Mouse (Mus musculus): ENCODE data around the gene Phrf1. TPM values are rescaled to one million over a fixed set of nuclear protein-coding genes. Genes with fewer than 3 reads are reported as not detected.

Gene Phrf1
- polyA plus RNA-seq, 1 experiment from 2014 or later, result 37.2 TPM

DNA sequence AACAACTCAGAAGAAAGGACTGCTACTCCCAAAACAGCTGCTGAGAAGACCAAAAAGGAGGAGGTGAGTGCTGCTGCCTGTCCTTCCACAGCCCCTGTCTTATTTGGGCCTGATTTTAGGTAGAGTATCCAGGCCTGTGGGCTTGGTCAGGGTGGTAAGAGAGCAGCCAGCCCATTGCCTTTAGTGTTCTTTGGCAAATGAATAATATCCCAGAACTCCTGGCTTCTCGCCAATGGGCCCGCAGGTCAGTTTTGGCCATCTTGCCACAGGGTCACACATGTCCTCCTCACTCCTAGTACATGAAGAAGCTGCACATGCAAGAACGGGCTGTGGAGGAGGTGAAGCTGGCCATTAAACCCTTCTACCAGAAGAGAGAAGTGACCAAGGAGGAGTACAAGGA, 32.9 kb downstream of the Phrf1 start:
- no peak overlapping the region for H3K4me2 ChIP-seq (ENCODE audit: low read length)
- DNase-seq (ENCODE audit: low spot score) (no peak), ATAC-seq (replicated peaks; ENCODE audit: low FRiP score, low read depth) (no peak)
- no peaks in the 10 kb centered on the region for H3K9me3 ChIP-seq (replicated peaks; ENCODE audit: low read length)
- no peaks in the 10 kb centered on the region for H3K27me3 ChIP-seq (ENCODE audit: insufficient read depth, low read length)
- peaks cover 73% of the 10 kb centered on the region for H3K36me3 ChIP-seq (ENCODE audit: insufficient read depth, low read length)
- no peak overlapping the region for H3K4me3 ChIP-seq (replicated peaks; ENCODE audit: low read depth, low read length)
- no peak for TF ChIP-seq CTCF (IDR thresholded peaks at IDR 0.05; ENCODE audit: low read depth)
- H3K27ac ChIP-seq, result no peak overlapping the region
- no peaks in the 10 kb centered on the region for H3K4me1 ChIP-seq (replicated peaks; ENCODE audit: insufficient read depth, low read length)
- H3K9ac ChIP-seq (ENCODE audit: low read depth, low read length), result no peak overlapping the region
- WGBS, result 88% methylated on average over 3 of the region's 3 CpGs

DNA sequence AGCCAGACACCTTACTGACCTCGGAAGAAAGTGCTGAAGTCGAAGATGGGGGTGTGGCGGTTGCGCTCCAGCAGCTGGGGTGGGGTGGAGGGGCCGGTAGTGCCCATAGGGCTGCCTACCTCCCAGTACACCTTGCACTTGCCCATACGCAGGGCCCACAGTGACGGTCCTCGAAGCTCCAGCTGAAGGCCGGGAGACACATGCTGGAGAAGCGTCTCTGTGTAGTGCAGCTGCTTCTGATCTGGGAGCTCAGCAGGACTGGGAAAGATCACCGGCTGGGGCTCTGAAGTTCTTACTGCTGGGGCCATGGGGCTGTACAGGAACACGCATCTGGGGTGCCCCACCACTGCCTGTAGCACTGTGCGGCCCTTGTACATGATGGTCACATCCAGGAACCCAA, 35.1 kb downstream of the Phrf1 start:
- no peak for ATAC-seq (replicated peaks; ENCODE audit: low FRiP score, low read depth)
- Histone ChIP-seq H3K36me3 (ENCODE audit: insufficient read depth, low read length) (peaks cover 52% of the 10 kb centered on the region), H3K9ac (ENCODE audit: low read depth, low read length) (no peak overlapping the region), H3K9me3 (replicated peaks; ENCODE audit: low read length) (no peaks in the 10 kb centered on the region), H3K4me2 (ENCODE audit: low read length) (no peak overlapping the region), H3K4me1 (replicated peaks; ENCODE audit: insufficient read depth, low read length) (no peaks in the 10 kb centered on the region), H3K27me3 (ENCODE audit: insufficient read depth, low read length) (no peaks in the 10 kb centered on the region), H3K4me3 (replicated peaks; ENCODE audit: low read depth, low read length) (no peak overlapping the region), H3K27ac (no peak overlapping the region)
- DNase-seq (ENCODE audit: low spot score), result no peak
- WGBS, result 90% methylated on average over 13 of the region's 13 CpGs
- no peak for TF ChIP-seq CTCF (IDR thresholded peaks at IDR 0.05; ENCODE audit: low read depth)

DNA sequence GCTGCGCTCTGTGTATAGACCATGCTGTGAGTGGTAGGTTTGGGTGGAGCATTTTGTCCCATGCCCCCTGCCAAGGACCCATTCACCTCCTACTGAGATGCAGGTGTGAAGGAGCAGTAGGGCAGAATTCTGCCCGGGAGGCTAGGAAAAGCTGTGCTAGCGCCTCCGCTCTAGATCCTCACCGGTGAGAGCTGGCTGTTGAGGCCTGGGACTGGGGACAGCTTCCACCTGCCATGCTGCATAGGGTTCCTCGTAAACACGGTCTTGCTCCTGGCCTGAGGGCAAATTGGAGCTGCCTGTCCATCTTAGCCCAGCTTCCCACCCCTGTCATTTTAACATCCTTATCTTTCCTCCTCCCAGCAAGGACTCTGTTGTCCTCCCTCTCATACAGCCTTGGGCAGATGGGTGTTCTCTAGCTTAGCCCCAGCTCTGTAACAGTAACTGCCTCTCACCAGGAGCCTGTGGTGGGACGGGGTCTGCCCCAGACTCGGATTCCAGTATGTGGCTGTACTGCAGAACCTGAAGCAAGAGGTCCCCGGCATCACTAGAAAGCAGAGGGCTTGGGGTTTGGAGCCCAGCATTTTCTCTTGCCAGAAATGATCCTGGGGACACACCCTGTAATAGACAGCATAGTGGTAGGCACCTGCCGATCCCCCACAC, 35.6 kb downstream of the Phrf1 start:
- DNase-seq (ENCODE audit: low spot score) (no peak), ATAC-seq (replicated peaks; ENCODE audit: low FRiP score, low read depth) (no peak)
- no peak for TF ChIP-seq CTCF (IDR thresholded peaks at IDR 0.05; ENCODE audit: low read depth)
- Histone ChIP-seq H3K27me3 (ENCODE audit: insufficient read depth, low read length) (no peaks in the 10 kb centered on the region), H3K4me3 (replicated peaks; ENCODE audit: low read depth, low read length) (no peak overlapping the region), H3K27ac (no peak overlapping the region), H3K36me3 (ENCODE audit: insufficient read depth, low read length) (peaks cover 46% of the 10 kb centered on the region), H3K9me3 (replicated peaks; ENCODE audit: low read length) (no peaks in the 10 kb centered on the region), H3K9ac (ENCODE audit: low read depth, low read length) (no peak overlapping the region), H3K4me1 (replicated peaks; ENCODE audit: insufficient read depth, low read length) (no peaks in the 10 kb centered on the region), H3K4me2 (ENCODE audit: low read length) (0 out of 2 replicates have a peak overlapping the region, but pooled peaks have one; percentile 67)
- WGBS, result 72% methylated on average over 11 of the region's 11 CpGs

DNA sequence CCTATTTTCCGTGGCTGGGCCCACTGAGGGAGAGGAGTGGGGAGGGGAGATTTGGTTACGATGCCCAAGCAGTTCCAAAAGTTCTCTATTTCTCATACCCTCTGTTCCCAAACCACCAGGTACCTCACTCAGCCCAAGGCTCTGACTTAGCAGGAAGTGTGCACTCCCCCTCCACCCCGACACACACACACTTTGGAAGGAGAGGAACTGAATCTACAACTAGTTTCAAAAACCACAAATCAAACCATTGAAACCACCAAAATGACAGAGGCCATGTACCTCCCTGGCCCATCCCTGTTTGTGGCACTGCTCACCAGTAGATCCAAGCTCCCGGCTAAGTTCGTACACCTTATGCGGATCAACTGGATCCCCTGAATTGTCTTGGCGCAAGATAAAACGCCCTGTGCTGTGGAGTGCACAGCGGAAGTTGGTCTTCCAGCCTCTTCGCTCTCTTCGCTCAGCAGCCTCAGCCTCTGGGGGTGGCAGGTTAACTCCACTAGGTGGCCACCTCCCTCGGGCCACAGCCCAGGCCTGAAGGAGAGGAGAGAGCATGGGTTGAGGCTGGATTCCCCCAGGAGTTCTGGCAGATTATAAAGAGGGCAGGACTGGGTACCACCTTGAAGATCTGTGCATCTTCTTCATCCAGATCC, 36.3 kb downstream of the Phrf1 start:
- peak; percentile 51 for ATAC-seq (replicated peaks; ENCODE audit: low FRiP score, low read depth)
- WGBS, result 18% methylated on average over 12 of the region's 12 CpGs
- H3K36me3 ChIP-seq (ENCODE audit: insufficient read depth, low read length), result peaks cover 39% of the 10 kb centered on the region
- H3K9me3 ChIP-seq (replicated peaks; ENCODE audit: low read length), result no peaks in the 10 kb centered on the region
- peak overlapping the region; percentile 32; the same call in 1 of the 2 replicates for H3K9ac ChIP-seq (ENCODE audit: low read depth, low read length)
- no peaks in the 10 kb centered on the region for H3K27me3 ChIP-seq (ENCODE audit: insufficient read depth, low read length)
- H3K4me1 ChIP-seq (replicated peaks; ENCODE audit: insufficient read depth, low read length), result no peaks in the 10 kb centered on the region
- no peak overlapping the region for H3K27ac ChIP-seq
- DNase-seq (ENCODE audit: low spot score), result peak; percentile 78
- TF ChIP-seq CTCF (IDR thresholded peaks at IDR 0.05; ENCODE audit: low read depth), result peak; percentile 69
- H3K4me3 ChIP-seq (replicated peaks; ENCODE audit: low read depth, low read length), result peak overlapping the region; percentile 62
- H3K4me2 ChIP-seq (ENCODE audit: low read length), result peak overlapping the region; percentile 67

DNA sequence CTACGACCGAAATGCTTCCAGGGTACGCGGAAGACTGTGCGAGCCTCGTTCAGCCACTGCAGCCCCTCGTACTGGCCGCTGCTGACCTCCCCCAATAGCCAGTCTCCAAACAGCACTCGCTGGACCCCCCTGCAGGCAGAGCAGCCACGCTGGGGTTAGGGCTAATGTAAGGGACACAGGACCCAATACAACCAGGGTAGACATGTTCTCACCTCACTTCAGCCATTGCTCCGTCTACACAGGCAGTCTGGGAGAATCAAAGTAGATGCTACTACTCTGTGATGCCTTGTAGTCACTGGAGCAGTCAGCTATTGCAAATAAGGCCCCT, 36.8 kb downstream of the Phrf1 start:
- no peak for TF ChIP-seq CTCF (IDR thresholded peaks at IDR 0.05; ENCODE audit: low read depth)
- Histone ChIP-seq H3K4me1 (replicated peaks; ENCODE audit: insufficient read depth, low read length) (no peaks in the 10 kb centered on the region), H3K36me3 (ENCODE audit: insufficient read depth, low read length) (peaks cover 35% of the 10 kb centered on the region), H3K9me3 (replicated peaks; ENCODE audit: low read length) (no peaks in the 10 kb centered on the region), H3K4me2 (ENCODE audit: low read length) (peak overlapping the region; percentile 67), H3K9ac (ENCODE audit: low read depth, low read length) (peak overlapping the region; percentile 32; the same call in 1 of the 2 replicates), H3K27me3 (ENCODE audit: insufficient read depth, low read length) (no peaks in the 10 kb centered on the region), H3K4me3 (replicated peaks; ENCODE audit: low read depth, low read length) (peak overlapping the region; percentile 62), H3K27ac (no peak overlapping the region)
- 23% methylated on average over 11 of the region's 11 CpGs for WGBS
- no peak for DNase-seq (ENCODE audit: low spot score)
- ATAC-seq (replicated peaks; ENCODE audit: low FRiP score, low read depth), result 0 out of 2 replicates have a peak, but pooled peaks have one; percentile 1

DNA sequence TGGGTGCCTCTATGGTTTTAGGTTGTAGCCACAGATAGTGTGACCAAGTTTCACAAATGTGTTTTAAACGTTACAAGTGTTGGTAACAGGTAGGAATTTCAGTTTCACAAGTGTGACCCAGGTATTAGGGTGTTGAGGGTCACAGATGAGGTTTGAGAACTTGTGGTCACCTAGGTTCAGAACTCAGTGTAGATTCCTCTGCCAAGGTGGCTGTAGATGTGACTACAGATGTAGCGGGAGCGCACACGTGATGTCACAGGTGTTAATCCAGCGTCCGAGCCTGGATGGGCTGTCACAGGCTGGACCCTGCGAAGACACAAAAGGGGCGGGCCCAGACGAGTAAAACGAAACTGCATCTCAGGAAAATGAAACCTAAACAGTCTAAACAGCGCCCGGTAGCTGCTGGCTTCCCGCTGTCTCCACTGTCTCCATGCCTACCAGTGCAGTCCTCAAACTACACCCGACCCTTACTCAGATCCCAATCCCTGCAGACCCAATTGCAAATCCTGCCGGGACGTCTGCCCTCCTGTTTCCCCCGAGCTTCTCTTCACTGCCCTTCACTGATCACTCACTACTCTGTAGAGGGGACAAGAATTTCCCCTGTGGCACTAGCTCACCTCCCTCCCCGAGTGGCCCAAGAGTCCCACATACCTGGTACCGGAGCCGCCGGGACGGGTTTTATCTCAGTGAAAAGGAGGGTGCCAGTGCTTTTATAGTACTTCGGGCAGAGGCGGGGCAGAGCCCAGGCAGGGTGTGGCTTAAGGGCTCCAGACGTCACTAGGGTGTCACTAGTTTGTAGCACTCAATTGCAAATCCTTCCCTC, 37.4 kb downstream of the Phrf1 start, which contains the start of gene Irf7:
TSS of gene Irf7 (minus strand) at position 743 of the 823 bp plus-strand sequence.
- peak within 1 kb of the TSS; percentile 64 for H3K9ac ChIP-seq (ENCODE audit: low read depth, low read length)
- no peaks in the 10 kb centered on the region for H3K9me3 ChIP-seq (replicated peaks; ENCODE audit: low read length)
- peak within 1 kb of the TSS; percentile 62 for H3K4me3 ChIP-seq (replicated peaks; ENCODE audit: low read depth, low read length)
- H3K27ac ChIP-seq, result peak within 1 kb of the TSS; percentile 38; the same call in 1 of the 2 replicates
- ATAC-seq (replicated peaks; ENCODE audit: low FRiP score, low read depth), result peak; percentile 76
- peak within 1 kb of the TSS; percentile 67 for H3K4me2 ChIP-seq (ENCODE audit: low read length)
- H3K36me3 ChIP-seq (ENCODE audit: insufficient read depth, low read length), result peaks cover 29% of the 10 kb centered on the region
- H3K4me1 ChIP-seq (replicated peaks; ENCODE audit: insufficient read depth, low read length), result no peaks in the 10 kb centered on the region
- no peaks in the 10 kb centered on the region for H3K27me3 ChIP-seq (ENCODE audit: insufficient read depth, low read length)
- whole genome bisulfite sequencing, result 5% methylated on average over 25 of the region's 25 CpGs
- peak; percentile 86 for DNase-seq (ENCODE audit: low spot score)
- TF ChIP-seq CTCF (IDR thresholded peaks at IDR 0.05; ENCODE audit: low read depth), result no peak

All from kidney, postnatal 0 days (tissue).